Mouse (Mus musculus): ENCODE measurements around the gene Rb1. TPM values are rescaled to one million over a fixed set of nuclear protein-coding genes. Genes with fewer than 3 reads are reported as not detected.

The Rb1 gene
- polyA plus RNA-seq, 1 experiment from 2014 or later, result 18.4 TPM

MicroRNA genes within 50 kb of the gene (microRNA counts, 519-probe panel; counts per million panel counts)
- microRNA mmu-miR-687, result 97.1 counts per million, percentile 29 among the panel's probes with 10 or more counts

Other genes with a start within 250 kb of the Rb1 start
- 69.2 and 77.0 TPM in 2 replicates for gene Rcbtb2, start 202.8 kb downstream of the Rb1 start, polyA plus RNA-seq (2015; fragmentation: Nextera tagmentation; extraction: Ambion mirVana)
- gene Lpar6, start 87.9 kb downstream of the Rb1 start, polyA plus RNA-seq (2015; fragmentation: Nextera tagmentation; extraction: Ambion mirVana), result 12.3 and 15.5 TPM in 2 replicates
- gene Itm2b, start 59.5 kb upstream of the Rb1 start, polyA plus RNA-seq (2015; fragmentation: Nextera tagmentation; extraction: Ambion mirVana), result 668 and 678 TPM in 2 replicates
- gene Med4, start 184.2 kb upstream of the Rb1 start, polyA plus RNA-seq (2015; fragmentation: Nextera tagmentation; extraction: Ambion mirVana), result 65.9 and 67.6 TPM in 2 replicates
- gene Sucla2, start 199.5 kb upstream of the Rb1 start, polyA plus RNA-seq (2015; fragmentation: Nextera tagmentation; extraction: Ambion mirVana), result 117 and 132 TPM in 2 replicates
- 6.3 and 6.7 TPM in 2 replicates for gene Nudt15, start 222.4 kb upstream of the Rb1 start, polyA plus RNA-seq (2015; fragmentation: Nextera tagmentation; extraction: Ambion mirVana)